Mouse (Mus musculus) testis, adult 2 months (tissue): ENCODE measurements around the gene Ldlrad3.

Experiments
- CTCF ChIP-seq: fragments of 200-500 bp; IDR thresholded peaks from 2 replicates; pipeline ENCODE4 v1.5.1; 2012; ENCODE audit warnings: low read depth, mild to moderate bottlenecking, inconsistent platforms, low read length, moderate library complexity; ENCODE audit not compliant: control insufficient read depth, insufficient read depth, insufficient replicate concordance
- POLR2A ChIP-seq: fragments of 200-500 bp; IDR thresholded peaks from 2 replicates; pipeline ENCODE4 v1.6.1; 2012; ENCODE audit warnings: low read depth, mild to moderate bottlenecking, inconsistent platforms, low read length, moderate library complexity; ENCODE audit not compliant: control insufficient read depth

- TF ChIP-seq CTCF (peak; percentile 84; the same call in 1 of the 2 replicates), POLR2A (no peak)
Measured at GRCm38 (mm10) chr2:101905534-101906378, 280.4 kb downstream of the Ldlrad3 start.
